Mouse (Mus musculus): Measurements from ENCODE around the gene Txnrd2. TPM values are rescaled to one million over a fixed set of nuclear protein-coding genes. Genes with fewer than 3 reads are reported as not detected.
A peak's percentile ranks its signal among the peaks of the same experiment; 100 is the strongest.

Gene Txnrd2
- polyA plus RNA-seq, 2 experiments from 2014 or later, result 16.2 to 21.6 TPM

DNA sequence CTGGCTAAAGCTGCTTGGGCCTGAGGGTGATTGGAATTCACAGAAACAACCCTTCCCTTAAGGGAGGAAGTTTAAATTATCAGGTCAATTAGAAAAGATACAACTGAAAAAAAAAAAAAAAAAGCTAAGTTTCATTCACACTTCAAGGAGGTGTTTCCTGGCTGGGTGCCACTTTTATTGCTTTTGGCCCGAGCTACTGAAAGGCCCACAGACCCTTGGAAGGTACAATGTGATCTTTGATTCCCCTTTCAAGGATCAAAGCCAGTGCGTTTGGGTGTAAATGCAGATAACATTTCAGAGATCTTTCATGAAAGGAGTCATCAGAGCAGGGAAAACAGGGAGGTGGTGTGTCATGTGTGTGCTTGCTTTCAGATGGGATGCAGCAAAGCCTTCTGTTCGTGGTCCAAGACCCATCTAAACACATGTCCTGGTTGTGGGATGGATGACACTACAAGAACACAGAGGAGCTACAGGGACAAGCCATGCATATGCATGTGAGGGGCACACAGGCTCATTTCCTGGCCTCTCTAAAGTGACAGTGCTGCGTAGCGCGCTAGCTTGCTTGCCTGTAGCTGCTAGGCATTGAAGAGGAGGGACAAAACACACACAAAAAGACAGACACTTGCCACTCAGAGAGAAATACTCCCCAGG, 71.8 kb downstream of the Txnrd2 start:
- peak; percentile 58 for ATAC-seq

- ATAC-seq, result peak; percentile 88
Observed at GRCm38 (mm10) chr16:18498558-18498990, 72.4 kb downstream of the Txnrd2 start, which contains the start of the genes Gnb1l and Rtl10. Gene Gnb1l, plus strand, starts transcription at chr16:18498713. Gene Rtl10, plus strand, starts transcription at chr16:18498901.

- ATAC-seq, result peak; percentile 3
Observed at GRCm38 (mm10) chr16:18498996-18499395, 72.8 kb downstream of the Txnrd2 start.

DNA sequence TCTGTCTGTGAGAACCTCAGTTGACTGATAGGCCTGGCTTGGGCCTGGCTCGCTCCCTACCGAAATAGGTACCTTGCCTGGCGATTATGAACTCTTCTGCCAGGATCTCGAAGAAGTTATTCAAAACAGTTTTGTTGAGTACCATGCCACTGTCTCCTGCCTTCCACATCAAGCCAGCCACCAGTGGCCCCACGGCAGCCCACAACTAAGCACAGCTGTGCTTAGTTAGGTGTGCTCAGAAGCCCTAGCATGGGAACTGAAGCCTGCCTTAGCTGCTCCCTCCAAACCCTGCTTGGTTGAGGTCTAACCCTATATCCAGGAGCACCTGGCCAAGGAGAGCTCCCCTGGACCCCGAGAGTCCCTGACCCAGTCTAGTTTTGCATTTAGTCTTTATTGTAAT, 75.3 kb downstream of the Txnrd2 start:
- no peak for ATAC-seq

GRCm38 (mm10) chr16:18503566-18504342, 77.6 kb downstream of the Txnrd2 start:
- ATAC-seq, result peak; percentile 5

DNA sequence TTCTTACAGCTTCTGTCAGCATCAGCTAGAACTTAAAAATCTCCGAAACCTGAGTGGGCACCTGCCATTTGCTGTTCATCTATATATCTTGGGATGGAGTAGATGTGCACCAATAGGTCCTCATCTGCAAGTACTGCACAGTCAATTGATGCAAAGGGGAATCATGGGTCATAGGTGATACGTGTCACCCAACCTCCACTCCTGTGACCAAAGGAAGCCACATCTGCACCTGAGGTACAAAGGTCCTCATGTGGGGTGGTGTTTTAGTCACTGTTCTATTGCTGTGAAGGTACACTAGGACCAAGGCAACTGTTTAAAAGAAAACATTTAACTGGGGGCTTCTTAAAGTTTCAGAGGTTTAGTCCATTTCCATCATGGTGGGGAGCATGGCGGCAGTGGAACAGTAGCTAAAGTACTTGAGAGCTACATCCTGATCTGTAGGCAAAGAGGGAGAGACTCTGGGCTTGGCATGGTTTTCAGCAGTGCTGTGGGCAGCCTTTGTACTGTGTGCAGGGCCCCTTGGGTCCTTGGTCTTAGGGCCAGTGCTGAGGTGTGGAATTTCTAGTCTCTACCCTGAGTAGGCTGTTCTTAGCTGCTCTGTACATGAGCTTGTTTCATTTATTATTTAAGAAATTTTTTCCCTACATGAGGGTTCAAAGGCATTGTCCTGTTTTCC, 80.5 kb downstream of the Txnrd2 start:
- no peak for ATAC-seq

DNA sequence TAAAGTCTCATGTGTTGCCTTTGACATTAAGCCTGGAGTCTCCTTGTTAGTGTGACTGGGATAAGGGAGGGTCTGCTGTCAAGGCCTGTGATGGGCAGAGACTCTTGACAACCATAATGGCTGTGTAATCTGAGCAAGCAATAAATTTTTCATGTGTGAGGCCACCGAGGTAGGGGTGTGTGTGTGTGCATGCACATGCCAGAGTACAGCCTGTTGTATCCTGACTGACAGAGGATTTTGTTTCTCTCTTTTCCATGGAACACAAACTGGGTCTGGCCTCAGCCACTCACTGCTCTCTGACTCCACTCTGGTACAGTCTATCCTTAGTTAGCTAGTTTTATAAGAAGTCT, 81.0 kb downstream of the Txnrd2 start:
- no peak for ATAC-seq

GRCm38 (mm10) chr16:18511741-18512140, 85.6 kb downstream of the Txnrd2 start:
- ATAC-seq, result no peak

DNA sequence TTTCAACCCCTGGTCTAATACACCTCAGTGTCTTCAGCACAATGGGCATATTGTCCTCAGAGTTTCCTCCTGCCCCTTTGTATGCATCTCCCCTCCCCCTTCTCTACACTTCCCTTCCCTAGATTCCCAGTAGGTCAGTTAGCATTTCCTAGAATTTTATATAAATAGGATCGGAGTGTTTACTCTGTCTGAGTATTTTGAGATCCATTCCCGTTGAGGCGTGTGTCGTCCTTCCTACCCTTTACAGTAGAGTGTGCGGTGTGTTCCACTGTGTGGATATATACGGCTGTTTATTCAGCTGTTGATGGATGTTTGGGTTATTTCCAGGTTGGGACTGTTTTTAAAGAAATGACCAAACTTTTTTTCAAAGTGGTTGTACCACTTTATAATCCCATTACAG, 87.3 kb downstream of the Txnrd2 start:
- ATAC-seq, result no peak

DNA sequence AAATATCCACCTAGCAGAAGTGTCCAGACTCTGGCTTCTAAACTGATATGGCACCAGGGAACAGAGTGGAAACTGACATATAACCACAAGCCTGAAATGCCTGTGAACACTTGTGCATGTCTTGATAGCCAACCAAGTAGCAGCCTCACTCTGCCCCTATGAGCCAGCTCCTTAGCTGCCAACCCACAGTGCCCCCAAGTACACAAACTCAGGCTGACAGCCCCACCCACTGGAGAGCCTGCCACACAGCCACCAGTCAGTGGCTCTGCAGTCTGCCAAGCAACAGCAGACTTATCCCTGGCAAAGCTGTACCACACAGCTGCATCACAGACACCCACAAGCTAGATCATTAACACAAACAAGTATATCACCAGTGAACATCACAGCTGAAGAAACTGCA, 91.9 kb downstream of the Txnrd2 start:
- no peak for ATAC-seq

GRCm38 (mm10) chr16:18523563-18524245, 97.5 kb downstream of the Txnrd2 start:
- no peak for ATAC-seq

GRCm38 (mm10) chr16:18528656-18529055, 102.5 kb downstream of the Txnrd2 start:
- no peak for ATAC-seq

Other genes starting within 250 kb of the Txnrd2 start
- gene Ccdc188, start 208.5 kb upstream of the Txnrd2 start, polyA plus RNA-seq (2017; shearing (Covaris generic)), result not detected
- gene Zdhhc8, start 191.2 kb upstream of the Txnrd2 start, polyA plus RNA-seq (2017; shearing (Covaris generic)), result 1 to 10 TPM; 1.7 to 2.7 TPM
- 10 to 100 TPM; 27.7 to 46.5 TPM for gene Trmt2a, start 177.7 kb upstream of the Txnrd2 start, polyA plus RNA-seq (2017; shearing (Covaris generic))
- 100 to 1,000 TPM; 186 to 213 TPM for gene Ranbp1, start 177.7 kb upstream of the Txnrd2 start, polyA plus RNA-seq (2017; shearing (Covaris generic))
- not detected for gene Gm49776, start 168.1 kb upstream of the Txnrd2 start, polyA plus RNA-seq (2017; shearing (Covaris generic))
- 10 to 100 TPM; 22.0 to 24.5 TPM for gene Dgcr8, start 137.1 kb upstream of the Txnrd2 start, polyA plus RNA-seq (2017; shearing (Covaris generic))
- gene Tango2, start 78.3 kb upstream of the Txnrd2 start, polyA plus RNA-seq (2017; shearing (Covaris generic)), result 10 to 100 TPM; 55.4 to 58.0 TPM
- under 1 TPM; 0.51 to 0.93 TPM for gene Arvcf, start 78.2 kb upstream of the Txnrd2 start, polyA plus RNA-seq (2017; shearing (Covaris generic))
- 10 to 100 TPM; 45.6 to 60.6 TPM for gene Comt, start 468 bp downstream of the Txnrd2 start, polyA plus RNA-seq (2017; shearing (Covaris generic))
- 10 to 100 TPM; 11.4 to 11.9 TPM for gene Gnb1l, start 72.3 kb downstream of the Txnrd2 start, polyA plus RNA-seq (2017; shearing (Covaris generic))
- gene Rtl10, start 72.5 kb downstream of the Txnrd2 start, polyA plus RNA-seq (2017; shearing (Covaris generic)), result 1 to 10 TPM; 1.4 to 2.6 TPM
- not detected for gene Tbx1, start 164.3 kb downstream of the Txnrd2 start, polyA plus RNA-seq (2017; shearing (Covaris generic))
- gene Gp1bb, start 196.0 kb downstream of the Txnrd2 start, polyA plus RNA-seq (2017; shearing (Covaris generic)), result not detected
- not detected for gene Gm49601, start 200.0 kb downstream of the Txnrd2 start, polyA plus RNA-seq (2017; shearing (Covaris generic))
- under 1 TPM; 0.28 to 0.51 TPM for gene Sept5, start 203.6 kb downstream of the Txnrd2 start, polyA plus RNA-seq (2017; shearing (Covaris generic))

All from activated CD4-positive, CD25-positive, alpha-beta regulatory T cell, adult 4 months (primary cell).